Comparison of ENCODE assay signal across 9 mouse cellular contexts in the genomic region with DNA sequence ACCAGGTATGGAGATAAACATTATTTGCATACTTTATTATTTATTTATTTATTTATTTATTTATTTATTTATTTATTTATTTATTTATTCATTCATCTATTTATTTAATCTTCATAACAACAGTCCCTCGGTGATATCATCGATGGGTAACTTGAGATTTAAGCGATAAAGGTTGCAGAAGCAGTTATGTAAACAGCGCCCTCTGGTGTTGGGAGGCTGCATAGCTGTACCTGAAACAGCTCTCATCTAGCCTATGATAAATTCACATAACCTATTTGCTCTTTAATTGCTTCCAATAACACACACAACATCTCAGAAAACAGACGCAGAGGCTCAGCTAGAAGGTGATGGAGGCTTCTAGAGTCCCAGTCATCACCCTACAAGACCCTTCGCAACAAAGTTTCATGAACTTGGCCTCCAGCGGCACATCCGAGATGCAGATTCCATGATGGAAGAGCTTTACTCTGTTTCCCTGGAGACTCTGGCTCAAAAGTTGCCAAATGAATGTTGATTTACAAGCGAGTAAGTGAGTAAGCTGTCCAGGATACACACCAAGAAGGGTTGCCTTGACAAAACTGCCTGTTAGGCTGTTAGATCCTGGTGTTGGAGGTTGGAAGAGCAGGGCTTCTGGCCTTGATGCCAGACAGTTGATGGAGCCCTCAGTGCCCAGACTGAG.
A peak's percentile ranks its signal among the peaks of the same experiment; 100 is the strongest.
DNase-seq lines count a peak whose midpoint lies in the region; ATAC-seq and TF ChIP-seq lines count a peak whose summit lies in the region.
"Had no signal": no experiment of that assay in that cellular context is flagged by ENCODE, and none has a peak within 500 bp of the region (broad histone marks: within the 10 kb centered on the region; RNA-seq: fewer than 3 reads in every experiment).

No protein-coding gene starts in this region.

- 0 out of 2 replicates have a peak, but pooled peaks have one; percentile 34 for TF ChIP-seq CTCF in cerebellum, adult 2 months (IDR thresholded peaks at IDR 0.05; ENCODE audit: borderline replicate concordance, insufficient read depth, low read depth, low read length)
- peak; percentile 67 for TF ChIP-seq CTCF in lung, embryonic 14.5 days (IDR thresholded peaks at IDR 0.05; ENCODE audit: low read depth)
- TF ChIP-seq CTCF in cortical plate, adult 2 months (IDR thresholded peaks at IDR 0.05; ENCODE audit: extremely low read depth, insufficient read depth, low read length) = peak; percentile 41
- TF ChIP-seq CTCF in stomach, postnatal 0 days (IDR thresholded peaks at IDR 0.05; ENCODE audit: low read depth) = peak; percentile 74

- no peak for DNase-seq in cerebellum, adult 2 months
- no peak for DNase-seq in cerebellum, postnatal 25 days
- DNase-seq in lung, embryonic 14.5 days = peak; percentile 46
- DNase-seq in lung, adult 18-20 months = no peak
- peak; percentile 29 for DNase-seq in stomach, postnatal 0 days (ENCODE audit: low spot score)
- no peak for DNase-seq in right cerebral cortex, adult 18-20 months
- DNase-seq in ovary, adult 18-20 months (ENCODE audit: low spot score) = no peak

- H3K27me3 ChIP-seq in cerebellum, adult 2 months (ENCODE audit: control insufficient read depth, insufficient read depth, low read length) = no peaks in the 10 kb centered on the region
- no peaks in the 10 kb centered on the region for H3K27me3 ChIP-seq in lung, embryonic 14.5 days (ENCODE audit: insufficient read depth, low read length)
- H3K27me3 ChIP-seq in stomach, postnatal 0 days (ENCODE audit: control insufficient read depth, insufficient read depth, low read length) = no peaks in the 10 kb centered on the region
- H3K27me3 ChIP-seq: neural tube, embryonic 13.5 days had no signal

- H3K27ac ChIP-seq in cerebellum, adult 2 months (ENCODE audit: insufficient read depth, low read length) = no peak overlapping the region
- H3K27ac ChIP-seq in lung, embryonic 14.5 days (ENCODE audit: low read depth) = no peak overlapping the region
- H3K27ac ChIP-seq in cortical plate, adult 2 months (ENCODE audit: insufficient read depth, low read length) = no peak overlapping the region
- no peak overlapping the region for H3K27ac ChIP-seq in stomach, postnatal 0 days (replicated peaks)
- H3K27ac ChIP-seq: neural tube, embryonic 13.5 days had no signal

- H3K36me3 ChIP-seq in lung, embryonic 14.5 days (ENCODE audit: insufficient read depth) = no peaks in the 10 kb centered on the region
- no peaks in the 10 kb centered on the region for H3K36me3 ChIP-seq in stomach, postnatal 0 days (ENCODE audit: control insufficient read depth, insufficient read depth, low read length)
- H3K36me3 ChIP-seq: neural tube, embryonic 13.5 days had no signal

- TF ChIP-seq EP300 in stomach, postnatal 0 days (optimal IDR thresholded peaks at IDR 0.05) = no peak

- no peak overlapping the region for H3K4me3 ChIP-seq in cerebellum, adult 2 months (replicated peaks; ENCODE audit: insufficient read depth, low read depth, low read length)
- H3K4me3 ChIP-seq in lung, embryonic 14.5 days (ENCODE audit: low read depth, low read length) = no peak overlapping the region
- H3K4me3 ChIP-seq in cortical plate, adult 2 months (ENCODE audit: insufficient read depth, low read length) = no peak overlapping the region
- H3K4me3 ChIP-seq in stomach, postnatal 0 days (ENCODE audit: low read depth, low read length) = no peak overlapping the region
- H3K4me3 ChIP-seq: neural tube, embryonic 13.5 days had no signal

- no peak for ATAC-seq in lung, embryonic 14.5 days (ENCODE audit: insufficient read depth)
- ATAC-seq in stomach, postnatal 0 days (ENCODE audit: low FRiP score, low TSS enrichment) = no peak

- no peak overlapping the region for H3K4me2 ChIP-seq in lung, embryonic 14.5 days
- H3K4me2 ChIP-seq in stomach, postnatal 0 days (replicated peaks; ENCODE audit: low read depth) = no peak overlapping the region
- H3K4me2 ChIP-seq: neural tube, embryonic 13.5 days had no signal

- no peaks in the 10 kb centered on the region for H3K9me3 ChIP-seq in lung, embryonic 14.5 days (ENCODE audit: low read depth, low read length)
- H3K9me3 ChIP-seq in stomach, postnatal 0 days (ENCODE audit: control insufficient read depth, low read length) = no peaks in the 10 kb centered on the region
- H3K9me3 ChIP-seq: neural tube, embryonic 13.5 days had no signal

- no peak overlapping the region for H3K9ac ChIP-seq in lung, embryonic 14.5 days
- H3K9ac ChIP-seq in stomach, postnatal 0 days (ENCODE audit: low read length) = no peak overlapping the region
- H3K9ac ChIP-seq: neural tube, embryonic 13.5 days had no signal

- WGBS in cerebellum, adult 2 months = 85% methylated on average over 9 of the region's 9 CpGs
- WGBS in lung, embryonic 14.5 days = 79% methylated on average over 9 of the region's 9 CpGs
- 82% methylated on average over 9 of the region's 9 CpGs for WGBS in stomach, postnatal 0 days

- no peaks in the 10 kb centered on the region for H3K4me1 ChIP-seq in cerebellum, adult 2 months (ENCODE audit: control insufficient read depth, insufficient read depth, low read length)
- H3K4me1 ChIP-seq in lung, embryonic 14.5 days (ENCODE audit: insufficient read depth) = no peaks in the 10 kb centered on the region
- H3K4me1 ChIP-seq in cortical plate, adult 2 months (ENCODE audit: control insufficient read depth, insufficient read depth, low read length) = no peaks in the 10 kb centered on the region
- no peaks in the 10 kb centered on the region for H3K4me1 ChIP-seq in stomach, postnatal 0 days (replicated peaks; ENCODE audit: control insufficient read depth, insufficient read depth)
- H3K4me1 ChIP-seq: neural tube, embryonic 13.5 days had no signal

- no peak for TF ChIP-seq POLR2A in cerebellum, adult 2 months (IDR thresholded peaks at IDR 0.05; ENCODE audit: borderline replicate concordance, insufficient read depth, low read length)
- TF ChIP-seq POLR2A in cortical plate, adult 2 months (IDR thresholded peaks at IDR 0.05; ENCODE audit: extremely low read depth, insufficient read depth, low read length) = no peak

Comparison
In these comparisons a context has a peak if more than half of its experiments do, and no peak if none do; other contexts are left out.
1. DNase-seq: peak in lung, embryonic 14.5 days (single experiment) and stomach, postnatal 0 days (single experiment); none in cerebellum, adult 2 months (0 of 2), cerebellum, postnatal 25 days (0 of 2), lung, adult 18-20 months (0 of 2), right cerebral cortex, adult 18-20 months (single experiment) and ovary, adult 18-20 months (single experiment).
2. Peak in every context shown above with its lines, with median percentiles within 50 percentile points of each other: CTCF ChIP-seq.